Mouse (Mus musculus) liver, adult 2 months (tissue): ENCODE results near the gene Atf6b.

Source experiments
- CTCF ChIP-seq: fragments of 200-500 bp; IDR thresholded peaks from 2 replicates; pipeline ENCODE4 v1.5.1; 2011; ENCODE audit warnings: low read depth, low read length, control low read depth
- POLR2A ChIP-seq: fragments of 200-500 bp; IDR thresholded peaks from 2 replicates; pipeline ENCODE4 v1.6.1; 2011; ENCODE audit warnings: low read length, control low read depth; ENCODE audit not compliant: insufficient read depth; ENCODE audit errors: extremely low read depth

DNA sequence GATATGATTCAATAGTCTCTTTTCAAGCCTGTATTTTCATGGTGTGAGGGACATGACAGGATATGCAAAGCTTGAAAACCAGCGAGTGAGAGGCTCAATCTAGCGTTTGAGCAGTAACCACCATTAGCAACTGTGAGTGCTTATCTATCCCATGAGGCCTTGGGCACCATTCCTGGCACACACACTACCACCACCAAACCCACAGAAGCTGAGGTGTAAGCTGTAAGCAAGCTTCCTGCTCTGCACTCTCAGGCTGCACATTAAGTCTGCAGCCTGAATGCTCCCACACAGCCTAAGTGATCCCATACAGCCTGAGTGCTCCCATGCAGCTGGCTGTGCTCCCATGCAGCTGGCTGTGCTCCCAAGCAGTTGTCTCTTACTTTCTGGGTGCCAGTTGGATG lies 53.7 kb downstream of the Atf6b start:
- no peak for TF ChIP-seq CTCF
- TF ChIP-seq POLR2A = no peak
